Mouse (Mus musculus) urinary bladder, adult 2 months (tissue): ENCODE data around the gene Greb1. TPM values are rescaled to one million over a fixed set of nuclear protein-coding genes. Genes with fewer than 3 reads are reported as not detected.

Experiments
- DNase-seq: peaks from one replicate; pipeline ENCODE4 v3.0.0; 2022; ENCODE audit warnings: low spot score
- polyA plus RNA-seq: library from polyadenylated mRNA; depleted of rRNA; stranded (reverse); fragments of >200 nt; gene quantifications from 2 replicates; pipeline ENCODE4 v1.2.3, GENCODE M21; 2012

Greb1 gene
- polyA plus RNA-seq, 1 experiment: 0.29 TPM

- DNase-seq: no peak
Measured at GRCm38 (mm10) chr12:16805511-16805910, 4.8 kb upstream of the Greb1 start.

- no peak for DNase-seq
Measured at GRCm38 (mm10) chr12:16803956-16804430, 3.3 kb upstream of the Greb1 start.

DNA sequence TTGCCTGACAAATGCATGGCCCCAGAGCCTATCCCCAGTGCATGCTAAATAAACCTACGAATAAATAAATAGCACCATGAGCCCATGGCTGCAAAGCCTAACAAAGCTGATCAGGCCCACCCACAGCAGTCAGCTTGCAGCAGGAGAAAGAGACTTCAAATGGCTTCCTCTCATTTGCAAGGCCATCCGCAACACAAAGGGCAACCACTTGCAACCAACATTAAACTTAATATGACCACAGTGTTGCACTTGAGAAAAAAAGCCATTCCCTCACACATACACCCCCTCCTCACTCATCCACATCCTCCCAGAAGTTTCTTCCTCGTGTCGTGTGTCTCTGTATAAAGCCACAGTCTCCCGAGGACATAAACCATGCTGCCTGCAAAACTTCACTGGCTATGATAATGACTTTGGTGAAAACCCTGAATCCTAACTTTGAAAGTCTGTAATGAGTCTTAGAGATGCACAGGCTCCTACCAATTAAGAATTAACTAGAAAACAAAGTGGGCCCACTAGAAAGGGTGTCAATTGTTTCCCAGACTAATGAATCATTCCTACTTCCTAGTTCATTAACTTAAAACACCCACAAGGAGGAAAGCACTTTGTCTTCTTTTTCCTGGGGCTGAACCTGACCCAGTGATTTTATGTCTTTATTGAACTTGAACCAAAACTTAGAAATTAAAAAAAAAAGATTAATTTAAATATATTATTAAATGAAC, 2.7 kb upstream of the Greb1 start:
- no peak for DNase-seq

DNA sequence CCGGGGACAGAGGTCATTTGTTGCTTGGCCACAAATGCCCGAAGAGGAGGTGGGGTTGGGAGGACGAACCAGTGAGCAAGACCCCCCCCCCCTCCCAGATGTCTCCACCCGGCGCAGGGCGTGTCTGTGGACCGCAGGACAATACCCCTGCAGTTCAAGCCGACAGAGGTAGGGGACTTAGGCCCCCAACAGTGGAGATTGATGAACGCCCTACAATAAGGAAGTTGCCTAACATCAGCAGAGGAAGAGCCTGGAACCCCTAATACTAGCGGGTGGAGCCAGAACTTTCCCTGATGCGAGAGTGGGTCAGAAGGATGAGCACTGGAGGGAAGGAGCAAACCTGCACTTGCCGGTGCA, 251 bp upstream of the Greb1 start:
- DNase-seq: no peak

- DNase-seq: no peak
Measured at GRCm38 (mm10) chr12:16799928-16800258, 793 bp downstream of the Greb1 start.

- DNase-seq: no peak
Measured at GRCm38 (mm10) chr12:16798894-16799293, 1.8 kb downstream of the Greb1 start.

- no peak for DNase-seq
Measured at GRCm38 (mm10) chr12:16795781-16796180, 4.9 kb downstream of the Greb1 start.

DNA sequence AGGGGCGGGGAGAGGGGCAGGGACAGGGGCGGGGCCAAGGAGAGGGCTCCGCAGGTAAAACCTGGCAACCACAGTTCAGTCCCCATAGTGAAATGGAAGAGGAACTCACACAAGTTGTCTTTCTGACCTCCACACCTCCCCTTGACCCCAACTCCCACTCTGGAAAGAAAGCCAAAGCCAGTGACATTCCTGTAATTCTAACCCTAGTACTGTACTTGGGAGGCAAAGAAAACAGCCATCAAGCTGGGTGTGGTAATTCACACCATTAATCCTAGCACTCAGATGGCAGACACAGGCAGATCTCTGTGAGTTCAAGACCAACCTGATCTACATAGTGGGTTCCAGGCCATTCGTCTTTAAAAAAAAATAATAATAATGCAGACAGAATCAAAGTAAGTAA, 7.3 kb downstream of the Greb1 start:
- DNase-seq: no peak

GRCm38 (mm10) chr12:16790456-16790855, 10.2 kb downstream of the Greb1 start:
- DNase-seq: no peak

GRCm38 (mm10) chr12:16789756-16790155, 10.9 kb downstream of the Greb1 start:
- no peak for DNase-seq

DNA sequence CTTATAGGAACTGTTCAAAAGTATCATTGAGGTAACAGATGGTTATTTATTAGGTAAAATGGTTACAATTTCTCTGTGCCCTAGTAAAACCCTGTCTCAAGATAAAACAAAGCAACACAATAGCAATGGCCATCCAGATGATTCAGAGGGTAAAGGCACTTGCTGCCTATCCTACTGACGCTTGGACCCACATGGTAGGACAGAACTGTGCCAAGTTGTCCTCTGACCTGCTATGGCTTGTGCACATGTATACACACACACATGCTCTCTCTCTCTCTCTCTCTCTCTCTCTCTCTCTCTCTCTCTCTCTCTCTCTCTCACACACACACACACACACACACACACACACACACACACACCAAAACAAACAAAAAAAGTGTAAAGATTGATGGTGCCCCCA, 11.5 kb downstream of the Greb1 start:
- DNase-seq: no peak

DNA sequence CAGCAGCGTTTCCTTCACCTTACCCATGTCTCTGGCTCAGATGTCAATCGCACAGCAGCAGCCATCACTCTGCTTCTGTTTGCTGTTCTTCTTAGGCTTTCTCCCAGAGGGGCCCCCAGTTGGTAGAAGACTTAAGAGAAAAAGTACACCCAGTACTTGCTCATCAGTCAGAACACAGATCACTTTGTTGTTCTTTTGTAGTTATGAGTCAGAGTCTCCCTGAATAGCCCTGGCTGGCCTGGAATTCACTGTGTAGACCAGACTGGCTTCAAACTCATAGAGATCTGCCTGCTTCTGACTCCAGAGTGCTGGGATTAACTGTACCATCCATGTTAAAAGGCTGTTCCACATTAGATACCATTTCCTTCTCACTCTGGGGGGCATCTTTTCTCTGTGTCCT, 12.1 kb downstream of the Greb1 start:
- DNase-seq: no peak

DNA sequence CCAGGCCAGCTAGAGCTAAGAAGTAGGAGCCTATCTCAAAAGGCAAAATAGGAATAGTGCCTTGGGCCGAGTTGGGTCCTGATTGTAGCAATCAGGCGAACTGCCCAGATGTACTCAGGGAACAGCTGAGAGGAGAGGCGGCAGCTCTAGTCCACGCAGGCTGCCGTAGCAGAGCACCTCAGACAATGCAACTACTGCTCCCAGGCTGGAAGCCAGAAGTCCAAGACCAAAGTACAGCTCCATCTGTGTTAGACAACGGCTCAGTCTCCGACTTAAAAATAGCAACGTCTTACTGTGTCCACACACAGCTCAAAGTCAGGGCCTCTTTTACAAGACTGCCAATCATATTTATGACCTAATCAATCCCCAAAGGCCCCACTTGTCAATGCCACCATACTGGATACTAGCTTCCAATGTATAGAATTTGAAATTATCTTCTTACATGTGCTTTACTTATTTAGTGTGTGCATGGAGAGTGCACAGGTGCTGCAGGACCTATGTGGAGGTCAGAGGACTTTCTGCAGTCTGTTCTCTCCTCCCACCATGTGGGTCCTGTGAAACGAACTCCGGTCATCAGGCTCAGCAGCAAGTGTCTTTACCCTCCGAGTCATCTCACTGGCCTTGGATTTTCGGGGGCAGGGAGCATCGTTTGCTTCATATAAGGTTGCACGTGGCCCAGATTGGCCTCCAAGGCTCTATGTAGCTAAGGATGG, 19.5 kb downstream of the Greb1 start:
- no peak for DNase-seq

- no peak for DNase-seq
Measured at GRCm38 (mm10) chr12:16780320-16780719, 20.4 kb downstream of the Greb1 start.

DNA sequence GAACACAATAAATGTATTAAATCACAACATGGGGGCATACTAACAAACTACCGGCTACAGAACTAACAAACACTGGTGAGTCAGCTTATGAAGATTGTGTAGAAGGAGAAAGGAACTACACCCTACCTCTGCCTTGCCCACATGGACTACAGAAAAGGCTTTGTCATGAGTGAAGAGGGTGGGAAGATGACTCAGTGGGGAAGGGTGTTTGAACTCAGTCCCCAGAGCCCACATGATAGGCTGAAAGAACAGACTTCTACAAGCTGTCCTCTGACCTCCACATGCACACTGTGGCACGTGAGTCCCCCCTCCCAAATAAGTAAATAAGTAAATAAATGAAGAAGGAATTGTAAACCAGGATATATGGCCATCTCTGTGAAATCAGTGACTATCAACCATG, 21.5 kb downstream of the Greb1 start:
- no peak for DNase-seq

- no peak for DNase-seq
Measured at GRCm38 (mm10) chr12:16778523-16778922, 22.2 kb downstream of the Greb1 start.

GRCm38 (mm10) chr12:16775351-16775750, 25.3 kb downstream of the Greb1 start:
- no peak for DNase-seq

DNA sequence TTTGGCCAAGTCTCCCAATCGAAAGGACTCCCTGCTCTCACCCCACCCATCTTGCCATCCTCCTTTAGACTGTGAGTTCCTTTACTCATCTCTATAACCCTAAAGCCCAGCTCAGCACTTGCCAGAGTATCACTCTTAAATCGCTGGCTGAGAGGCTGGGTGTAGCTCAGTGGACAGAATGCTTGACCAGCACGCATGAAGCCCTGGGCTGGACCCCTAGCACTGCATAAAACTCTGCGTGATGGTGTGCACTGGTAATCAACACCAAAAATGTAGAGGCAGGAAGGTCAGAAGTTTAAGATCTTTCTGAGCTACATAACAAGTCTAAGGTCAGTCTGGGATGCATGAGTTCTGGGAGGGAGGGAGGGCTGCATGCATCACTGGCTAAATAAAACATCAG, 26.1 kb downstream of the Greb1 start:
- DNase-seq: no peak

DNA sequence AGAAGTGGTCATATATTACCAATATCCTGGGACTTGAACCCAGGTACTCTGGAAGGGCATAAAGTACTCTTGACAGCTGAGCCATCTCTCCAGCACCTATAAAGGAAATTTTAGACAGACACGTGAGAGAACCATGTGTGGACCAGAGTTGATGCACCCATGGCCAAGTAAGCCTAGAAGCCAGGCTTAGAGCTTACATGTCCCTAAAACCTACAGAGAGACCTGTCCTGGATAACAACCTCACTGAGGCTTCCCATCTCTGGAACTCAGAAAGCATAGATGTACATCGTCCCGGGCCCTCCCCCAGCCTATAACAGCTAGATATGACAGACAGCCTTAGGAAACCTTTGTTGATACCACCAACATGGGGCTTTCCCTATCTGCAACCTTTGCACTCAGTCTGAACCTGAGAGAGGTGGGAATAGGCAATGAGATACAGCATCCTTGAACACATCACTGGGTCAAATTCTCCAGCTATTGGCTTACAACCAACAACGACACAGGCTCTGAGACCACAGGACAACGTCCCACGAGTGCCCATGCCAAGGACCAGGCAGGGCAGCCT, 31.0 kb downstream of the Greb1 start:
- DNase-seq: no peak

DNA sequence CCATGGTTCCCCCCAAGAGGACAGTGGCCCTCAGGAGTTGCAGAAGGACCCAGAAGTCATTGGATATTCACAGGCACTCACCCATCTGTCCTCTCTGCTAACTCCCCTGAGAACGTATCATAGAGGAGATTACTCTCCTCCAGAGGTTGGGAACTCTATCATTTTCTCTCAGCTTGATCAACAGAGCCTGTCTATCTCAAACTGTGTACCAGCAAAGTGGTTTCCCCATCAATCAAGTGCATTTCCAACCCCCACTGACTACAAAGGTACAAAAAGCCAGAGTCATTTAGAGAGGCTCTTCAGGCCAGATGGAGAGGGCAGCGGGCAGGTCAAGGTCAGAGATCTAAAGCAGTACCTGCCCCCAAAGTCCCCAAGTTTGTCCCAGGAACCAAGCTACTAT, 32.0 kb downstream of the Greb1 start:
- DNase-seq: no peak

GRCm38 (mm10) chr12:16768251-16768650, 32.4 kb downstream of the Greb1 start:
- DNase-seq: no peak

GRCm38 (mm10) chr12:16764776-16765445, 35.8 kb downstream of the Greb1 start:
- no peak for DNase-seq
